Mouse (Mus musculus) urinary bladder, postnatal 14 days (tissue): ENCODE measurements at regions not wholly inside any gene's neighbourhood (a gene's known extent, or its start where the extent isn't known, plus 50 kb on each side); places are given as distances from the start of the nearest gene placed in this dataset.
"Not testable (repeated sequence)": the region's sequence is repeated elsewhere in the genome, so short reads cannot be mapped to it uniquely, and the experiment has no call there.

ENCODE experiments used
- DNase-seq: peaks from one replicate; pipeline ENCODE4 v3.0.0; 2021; ENCODE audit warnings: low spot score

DNA sequence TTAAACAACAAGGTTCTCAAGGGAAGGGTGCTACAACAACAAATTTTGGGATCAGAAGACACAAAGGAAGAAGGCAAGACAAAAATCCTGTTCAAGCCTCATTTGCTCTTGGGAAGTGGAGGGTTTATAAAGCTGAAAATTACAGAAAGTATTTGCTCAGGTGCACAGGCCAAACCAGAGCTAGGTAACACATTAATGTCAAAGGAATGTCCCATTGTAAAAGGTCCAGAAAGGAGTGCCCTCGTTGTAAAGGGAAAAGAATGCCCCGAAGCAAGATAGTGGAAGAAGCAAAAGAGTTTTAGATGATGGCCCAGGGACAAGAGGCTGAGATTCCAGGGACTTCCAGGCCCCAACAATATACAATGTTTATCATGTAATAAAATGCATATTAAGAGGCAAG is 317.3 kb downstream of the Car8 start:
- DNase-seq: no peak

GRCm38 (mm10) chr4:7913191-7913590 is 325.6 kb downstream of the Car8 start:
- no peak for DNase-seq

DNA sequence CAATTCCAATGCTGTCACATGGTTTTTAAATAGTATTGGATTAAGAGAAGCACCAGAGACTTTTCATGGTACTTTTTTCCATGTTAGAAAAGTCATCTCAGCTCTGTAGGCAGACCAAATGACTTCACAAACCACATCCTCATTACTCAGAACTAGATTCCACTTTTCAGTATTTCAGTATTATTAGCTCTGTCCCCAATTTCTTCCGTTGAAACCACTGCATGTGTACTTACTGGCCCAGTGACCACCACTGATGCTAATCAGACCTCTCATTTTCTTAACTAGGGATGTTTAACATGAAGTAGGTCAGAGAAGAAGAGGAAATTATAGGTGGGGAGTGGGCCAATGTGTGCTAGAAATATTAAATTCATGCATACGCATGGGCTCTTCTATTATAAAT is 326.2 kb downstream of the Car8 start:
- DNase-seq: no peak

GRCm38 (mm10) chr4:7903130-7903529 is 335.7 kb downstream of the Car8 start:
- DNase-seq: no peak

DNA sequence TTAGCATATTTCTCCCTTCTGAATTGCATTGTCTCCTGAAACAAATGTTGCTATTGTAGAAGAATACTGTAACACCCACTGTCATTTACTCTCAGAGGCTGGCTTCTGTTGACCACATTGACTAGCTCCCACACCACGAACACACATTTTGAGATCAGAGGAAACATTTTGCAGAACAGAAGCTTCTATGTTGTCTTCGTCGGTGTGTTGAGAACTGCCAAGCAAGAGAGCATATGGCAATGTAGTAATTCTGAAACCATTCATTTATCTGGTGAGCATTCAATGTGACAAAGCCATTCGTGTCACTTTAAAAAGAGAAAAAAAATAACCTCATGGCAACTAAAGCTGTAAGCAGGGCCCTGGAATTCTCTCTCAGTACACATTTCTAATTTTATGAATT is 343.9 kb downstream of the Car8 start:
- no peak for DNase-seq

DNA sequence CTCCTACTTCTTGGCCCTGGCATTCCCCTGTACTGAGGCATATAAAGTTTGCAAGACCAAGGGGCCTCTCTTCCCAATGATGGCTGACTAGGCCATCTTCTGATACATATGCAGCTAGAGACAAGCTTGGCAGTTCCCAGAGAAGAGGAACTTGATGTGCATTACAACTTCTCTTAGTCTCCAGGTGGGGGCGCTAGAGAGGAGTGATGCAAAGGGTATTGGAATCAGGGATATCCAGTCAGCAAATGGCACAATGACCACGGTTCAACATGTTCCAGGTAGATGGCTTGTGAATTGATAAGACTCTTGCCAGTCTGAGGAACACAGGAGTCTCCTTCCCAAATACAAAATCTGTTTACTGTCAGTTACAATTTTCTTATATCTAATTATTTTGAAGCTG is 347.7 kb downstream of the Car8 start:
- no peak for DNase-seq

DNA sequence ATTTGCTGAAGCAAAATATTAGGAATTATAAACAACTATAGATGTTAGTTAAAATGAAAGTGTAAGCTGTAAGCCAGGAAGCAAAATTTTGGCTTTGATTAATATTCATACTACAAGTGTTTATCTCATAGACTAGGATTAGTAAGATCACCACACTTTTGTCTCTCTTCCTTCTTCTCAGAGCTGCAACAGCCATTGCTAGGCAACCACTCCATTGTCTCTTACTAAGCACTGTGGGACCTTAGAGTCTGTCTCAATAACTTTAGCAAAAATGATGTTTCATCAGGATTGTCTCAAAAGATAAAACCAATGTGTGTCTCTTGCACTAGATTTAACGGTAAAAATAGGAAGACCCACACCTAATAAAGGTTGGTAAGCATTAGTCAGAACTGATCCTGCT is 384.3 kb downstream of the Car8 start:
- DNase-seq: no peak

GRCm38 (mm10) chr4:7853121-7853782 is 385.6 kb downstream of the Car8 start:
- peak; percentile 32 for DNase-seq

DNA sequence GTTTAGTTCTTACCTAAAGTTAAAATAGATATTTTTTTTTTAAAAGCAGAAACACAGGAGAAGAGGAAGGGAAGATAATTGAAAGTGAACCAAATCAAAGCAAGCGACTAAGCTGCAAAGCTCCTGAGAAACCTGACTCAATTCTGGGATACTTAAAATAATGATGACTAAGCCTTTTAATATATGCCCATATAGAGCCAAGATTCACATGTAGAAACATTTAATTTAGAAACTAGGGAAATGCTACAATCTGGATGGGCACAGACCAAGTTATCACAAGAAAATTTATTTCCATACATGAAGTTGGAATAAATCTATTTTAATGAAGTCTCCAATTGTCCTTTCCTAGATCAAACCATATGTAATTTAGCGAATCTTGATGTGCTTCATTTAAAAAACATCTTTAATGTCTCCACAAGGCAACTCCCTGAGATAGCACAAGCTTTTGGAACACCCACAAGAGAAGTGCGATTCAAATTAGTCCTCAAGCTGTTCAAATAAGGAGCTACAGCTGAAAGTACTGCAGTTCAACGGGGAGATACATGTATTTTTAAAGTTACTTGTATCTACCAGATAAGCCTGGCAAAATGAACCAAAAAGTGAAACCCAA is 386.7 kb downstream of the Car8 start:
- DNase-seq: no peak

- DNase-seq: no peak
Observed at GRCm38 (mm10) chr4:7847411-7847810, 391.4 kb downstream of the Car8 start.

- DNase-seq: no peak
Observed at GRCm38 (mm10) chr4:7829126-7829525, 409.7 kb downstream of the Car8 start.

GRCm38 (mm10) chr4:7819847-7820246 is 419.0 kb downstream of the Car8 start:
- no peak for DNase-seq

GRCm38 (mm10) chr4:7777761-7778160 is 461.1 kb downstream of the Car8 start:
- not testable (repeated sequence) for DNase-seq

- no peak for DNase-seq
Observed at GRCm38 (mm10) chr4:7755473-7755872, 483.4 kb downstream of the Car8 start.

DNA sequence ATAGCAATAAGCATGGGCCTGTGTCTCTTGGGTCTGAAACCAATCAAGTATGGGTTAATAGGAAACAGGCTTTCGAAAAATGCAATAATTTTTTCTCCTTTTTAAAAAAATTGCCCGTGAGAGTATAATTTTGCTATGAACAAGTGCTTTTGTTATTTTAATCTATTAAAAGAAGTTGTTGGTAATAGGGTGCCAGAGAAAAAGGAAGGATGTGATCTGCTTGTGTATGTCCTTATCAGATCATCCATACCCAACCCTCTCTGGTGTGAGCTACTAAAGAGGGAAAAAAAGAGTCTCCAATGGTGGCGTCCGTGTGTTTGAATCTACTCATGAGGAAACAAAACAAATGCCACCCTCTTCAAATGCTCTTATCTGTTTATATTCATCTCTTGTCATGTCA is 484.9 kb downstream of the Car8 start:
- DNase-seq: no peak

DNA sequence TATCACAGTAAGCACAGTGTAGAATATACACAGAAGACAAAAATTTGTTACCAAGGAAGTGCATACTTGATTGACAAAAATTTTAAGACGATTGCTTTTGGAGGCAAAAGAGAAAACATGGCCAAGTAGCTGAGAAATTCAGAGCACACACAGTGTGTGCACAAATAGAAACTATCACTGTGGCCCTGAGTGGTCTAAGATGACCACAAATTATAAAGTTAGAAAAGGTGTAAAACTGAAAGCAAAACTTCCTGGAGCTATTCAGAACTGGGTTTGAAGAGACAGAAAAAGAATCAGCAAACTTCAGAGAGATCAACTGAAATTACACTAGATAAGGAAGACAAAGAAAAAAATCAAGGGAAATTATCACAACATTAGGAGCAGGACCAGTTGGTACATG is 487.6 kb downstream of the Car8 start:
- DNase-seq: no peak

- no peak for DNase-seq
Observed at GRCm38 (mm10) chr4:7722893-7723292, 515.9 kb downstream of the Car8 start.

DNA sequence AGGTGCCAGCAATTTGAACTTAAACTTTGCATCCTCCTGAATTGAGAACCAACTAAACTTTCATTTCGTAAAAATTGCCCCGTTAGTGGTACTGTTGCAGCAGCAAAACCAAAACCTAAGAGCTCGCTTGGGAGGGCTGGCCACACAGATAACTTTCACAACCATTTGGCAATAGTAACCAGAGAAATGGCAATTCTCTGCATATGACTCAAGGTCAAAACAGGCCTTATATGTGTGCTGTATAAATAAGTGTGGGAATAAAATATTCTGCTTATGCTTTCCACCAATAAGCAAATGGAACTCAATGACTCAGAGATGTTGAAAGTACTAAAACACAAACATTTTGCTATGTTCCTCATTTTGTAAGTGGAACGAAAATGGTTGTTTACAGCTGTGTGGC is 550.3 kb downstream of the Car8 start:
- no peak for DNase-seq

DNA sequence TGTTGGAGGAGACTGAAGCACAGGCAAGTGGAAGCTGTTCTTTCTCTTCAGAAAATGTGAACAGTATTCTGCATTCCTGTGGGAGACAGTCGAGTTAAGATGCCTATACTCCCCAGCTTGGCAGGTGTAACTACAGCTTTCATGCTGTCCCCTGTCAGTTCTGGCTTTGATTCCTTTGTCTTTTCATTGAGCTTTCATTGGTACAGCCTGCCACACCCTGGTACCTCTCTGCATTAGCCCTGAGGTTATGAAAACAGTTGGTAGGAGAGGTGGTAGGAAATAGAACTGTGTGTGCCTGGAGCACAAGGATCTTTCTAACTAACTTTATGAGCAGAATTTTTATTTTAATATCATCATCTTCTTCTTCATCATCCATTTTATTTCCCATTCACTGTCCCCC is 551.6 kb downstream of the Car8 start:
- DNase-seq: no peak

DNA sequence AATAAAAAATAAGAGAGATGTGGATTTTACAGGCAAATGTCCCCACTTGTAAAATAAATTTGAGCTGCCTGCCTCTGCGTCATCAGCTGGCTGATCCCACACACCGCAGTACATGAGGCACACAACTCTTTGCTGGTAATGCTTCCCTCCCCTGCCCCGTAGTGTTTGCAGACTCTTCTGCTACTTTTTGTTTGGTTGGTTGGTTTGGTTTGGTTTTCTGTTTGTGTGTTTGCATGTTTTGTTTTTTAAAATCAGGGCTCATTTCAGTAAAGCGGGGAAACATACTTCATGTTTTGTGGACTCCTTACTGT is 568.1 kb downstream of the Car8 start:
- peak; percentile 9 for DNase-seq

DNA sequence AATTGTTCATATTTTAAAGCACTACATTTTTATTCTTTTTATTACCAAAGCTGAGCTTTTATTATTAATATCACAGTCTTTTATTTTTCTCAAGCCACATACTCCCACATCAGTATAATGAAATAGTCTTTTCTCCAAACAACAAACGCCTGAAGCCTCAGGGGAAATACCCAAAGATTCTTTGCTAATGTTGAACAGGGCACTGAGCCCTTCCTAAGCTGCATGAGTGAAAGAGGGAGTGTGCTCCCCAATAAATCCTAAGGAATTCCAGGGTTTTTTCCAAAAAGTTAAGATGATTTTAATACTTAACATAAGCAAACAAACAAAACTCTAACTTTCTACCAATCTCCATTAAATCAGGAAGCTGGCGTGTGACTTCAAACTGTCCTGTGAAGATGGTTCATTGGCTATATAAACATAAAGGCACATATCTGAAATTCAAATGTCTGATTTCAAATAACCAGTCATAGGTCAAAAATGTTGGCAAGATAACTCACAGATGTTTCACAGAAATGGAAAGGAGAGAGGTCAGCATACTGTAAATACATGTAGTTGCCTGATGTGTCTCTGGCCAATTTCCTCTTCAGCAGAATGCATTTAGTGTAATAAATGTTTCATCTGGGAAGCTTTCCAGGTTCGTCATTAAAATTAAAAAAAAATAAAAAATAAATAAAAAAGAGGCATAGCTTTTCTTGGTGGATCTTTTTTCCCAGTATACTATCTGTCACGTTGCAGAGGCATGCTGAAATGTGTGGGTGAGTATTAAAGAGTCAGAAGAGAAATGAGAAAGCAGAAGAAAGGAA is 568.6 kb downstream of the Car8 start:
- no peak for DNase-seq

DNA sequence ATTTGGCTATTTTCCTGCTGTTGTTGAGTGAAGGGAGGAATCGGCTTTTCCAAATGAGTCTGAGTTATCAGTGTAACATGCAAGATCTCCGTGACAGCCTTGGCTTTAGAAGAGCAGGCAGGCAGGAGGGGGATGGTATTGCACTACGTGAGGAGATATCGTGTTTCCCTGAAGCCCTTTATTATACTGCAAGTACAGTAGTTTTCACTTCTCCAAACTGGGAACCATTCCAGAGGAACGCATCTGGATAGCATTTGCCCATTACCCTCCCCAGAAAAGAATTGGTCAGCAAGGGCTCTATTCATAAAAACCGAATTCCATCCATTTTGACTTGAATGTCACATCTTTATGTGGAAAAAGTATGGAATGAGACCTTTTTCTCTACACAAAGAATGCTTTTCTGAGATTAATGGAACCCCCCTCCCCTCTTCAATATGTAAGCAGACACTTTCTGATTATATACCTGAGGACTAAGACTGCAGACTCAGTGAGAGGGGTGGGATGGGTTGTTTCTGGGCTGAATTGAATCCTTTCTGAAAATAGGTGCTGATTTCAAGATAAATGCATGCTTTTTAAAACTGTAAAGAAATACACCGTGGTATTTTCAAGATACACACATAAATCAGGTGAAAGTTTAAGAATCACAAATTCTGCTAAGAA is 571.8 kb downstream of the Car8 start:
- no peak for DNase-seq
